Comparison of ENCODE assay signal across 8 mouse cellular contexts in genomic region chr12:113152272-113152661, GRCm38 (mm10). TPM values are rescaled to one million over a fixed set of nuclear protein-coding genes. Genes with fewer than 3 reads are reported as not detected.
DNase-seq lines count a peak whose midpoint lies in the region; ATAC-seq and TF ChIP-seq lines count a peak whose summit lies in the region.

No protein-coding gene starts in this region.

- H3K4me2 ChIP-seq in forebrain, embryonic 14.5 days (ENCODE audit: low read length), result peak overlapping the region; percentile 64
- H3K4me2 ChIP-seq in hindbrain, embryonic 14.5 days (replicated peaks), result peak overlapping the region; percentile 54
- peak overlapping the region; percentile 88 for H3K4me2 ChIP-seq in stomach, embryonic 15.5 days

- TF ChIP-seq POLR2A in lung, adult 2 months (IDR thresholded peaks at IDR 0.05; ENCODE audit: borderline replicate concordance, extremely low read depth, low read depth, low read length), result 0 out of 2 replicates have a peak, but pooled peaks have one; percentile 7

- peak overlapping the region; percentile 41; the same call in 1 of the 2 replicates for H3K9ac ChIP-seq in forebrain, embryonic 14.5 days (ENCODE audit: low read length)
- H3K9ac ChIP-seq in hindbrain, embryonic 14.5 days, result peak overlapping the region; percentile 37; the same call in 1 of the 2 replicates
- H3K9ac ChIP-seq in stomach, embryonic 15.5 days, result 0 out of 2 replicates have a peak overlapping the region, but pooled peaks have one; percentile 1

- H3K36me3 ChIP-seq in forebrain, embryonic 14.5 days (ENCODE audit: control insufficient read depth, insufficient read depth, low read length), result no peaks in the 10 kb centered on the region
- H3K36me3 ChIP-seq in hindbrain, embryonic 14.5 days (replicated peaks; ENCODE audit: control insufficient read depth, insufficient read depth), result no peaks in the 10 kb centered on the region
- H3K36me3 ChIP-seq in stomach, embryonic 15.5 days, result no peaks in the 10 kb centered on the region

- TF ChIP-seq CTCF in layer of hippocampus, adult 2 months (conservative IDR thresholded peaks at IDR 0.05), result no peak
- no peak for TF ChIP-seq CTCF in lung, adult 2 months (IDR thresholded peaks at IDR 0.05; ENCODE audit: insufficient read depth, low read length)

- H3K27me3 ChIP-seq in forebrain, embryonic 14.5 days (replicated peaks; ENCODE audit: control insufficient read depth, insufficient read depth, low read length), result no peaks in the 10 kb centered on the region; the same call in 1 of the 2 replicates
- H3K27me3 ChIP-seq in hindbrain, embryonic 14.5 days (ENCODE audit: control insufficient read depth, insufficient read depth, low read length), result 0 out of 2 replicates have a peak, but pooled peaks cover 23% of the 10 kb centered on the region
- peaks cover 11% of the 10 kb centered on the region; the same call in 1 of the 2 replicates for H3K27me3 ChIP-seq in stomach, embryonic 15.5 days (replicated peaks)

- no peaks in the 10 kb centered on the region for H3K9me3 ChIP-seq in forebrain, embryonic 14.5 days (replicated peaks; ENCODE audit: control insufficient read depth, low read length)
- no peaks in the 10 kb centered on the region for H3K9me3 ChIP-seq in hindbrain, embryonic 14.5 days (ENCODE audit: control insufficient read depth, low read length)
- no peaks in the 10 kb centered on the region for H3K9me3 ChIP-seq in stomach, embryonic 15.5 days

- no peak for ATAC-seq in forebrain, embryonic 14.5 days
- ATAC-seq in hindbrain, embryonic 14.5 days (ENCODE audit: low FRiP score), result no peak
- no peak for ATAC-seq in stomach, embryonic 15.5 days (ENCODE audit: insufficient read depth, low FRiP score, low read depth)
- ATAC-seq in inflammation-experienced regulatory T-cells, adult 6 months, result no peak
- ATAC-seq in megakaryocyte-erythroid progenitor cell, adult 5-6 weeks (replicated peaks; ENCODE audit: low FRiP score, low TSS enrichment, poor library complexity, severe bottlenecking), result no peak

- WGBS in forebrain, embryonic 14.5 days, result 29% methylated on average over 19 of the region's 19 CpGs
- WGBS in hindbrain, embryonic 14.5 days, result 33% methylated on average over 19 of the region's 19 CpGs
- 8% methylated on average over 19 of the region's 19 CpGs for WGBS in lung, adult 2 months
- 23% methylated on average over 19 of the region's 19 CpGs for WGBS in stomach, embryonic 15.5 days

- peaks cover 26% of the 10 kb centered on the region for H3K4me1 ChIP-seq in forebrain, embryonic 14.5 days (ENCODE audit: control insufficient read depth, insufficient read depth, low read length)
- H3K4me1 ChIP-seq in hindbrain, embryonic 14.5 days (replicated peaks; ENCODE audit: control insufficient read depth, insufficient read depth, low read length), result peaks cover 29% of the 10 kb centered on the region
- peaks cover 31% of the 10 kb centered on the region for H3K4me1 ChIP-seq in lung, adult 2 months (ENCODE audit: control insufficient read depth, insufficient read depth, low read length)
- H3K4me1 ChIP-seq in stomach, embryonic 15.5 days, result peaks cover 32% of the 10 kb centered on the region

- H3K4me3 ChIP-seq in layer of hippocampus, adult 2 months, result peak overlapping the region; percentile 50
- H3K4me3 ChIP-seq in forebrain, embryonic 14.5 days (ENCODE audit: low read depth, low read length), result peak overlapping the region; percentile 36
- H3K4me3 ChIP-seq in hindbrain, embryonic 14.5 days (replicated peaks; ENCODE audit: low read length), result peak overlapping the region; percentile 27
- peak overlapping the region; percentile 96 for H3K4me3 ChIP-seq in lung, adult 2 months (replicated peaks; ENCODE audit: extremely low read depth, low read depth, low read length)
- peak overlapping the region; percentile 45 for H3K4me3 ChIP-seq in stomach, embryonic 15.5 days (replicated peaks)

- DNase-seq in layer of hippocampus, adult 2 months (ENCODE audit: low spot score in 2 of 2), result no peak
- DNase-seq in layer of hippocampus, postnatal 10 days (ENCODE audit: low spot score in 2 of 2), result no peak
- DNase-seq in forebrain, embryonic 14.5 days (ENCODE audit: low spot score), result no peak
- no peak for DNase-seq in hindbrain, embryonic 14.5 days (ENCODE audit: low spot score)
- no peak for DNase-seq in lung, adult 2 months

- H3K27ac ChIP-seq in layer of hippocampus, adult 2 months, result no peak overlapping the region
- no peak overlapping the region for H3K27ac ChIP-seq in forebrain, embryonic 14.5 days (ENCODE audit: low read depth, low read length)
- H3K27ac ChIP-seq in hindbrain, embryonic 14.5 days, result no peak overlapping the region
- no peak overlapping the region for H3K27ac ChIP-seq in stomach, embryonic 15.5 days

RNA-seq across cellular contexts. Expression of gene Tedc1, which starts 4.0 kb away (rescaled TPM):
- total RNA-seq in layer of hippocampus, adult 2 months (2021), result 1 to 10 TPM; 1.3 to 1.4 TPM
- total RNA-seq in layer of hippocampus, postnatal 10 days (2021), result 1 to 10 TPM; 3.0 to 3.3 TPM
- 9.5 and 10.2 TPM in 2 replicates for polyA plus RNA-seq in forebrain, embryonic 14.5 days (2014; fragmentation: Nextera tagmentation; extraction: Ambion mirVana)
- 10.2 and 14.4 TPM in 2 replicates for polyA plus RNA-seq in hindbrain, embryonic 14.5 days (2014; fragmentation: Nextera tagmentation; extraction: Ambion mirVana)
- polyA plus RNA-seq in lung, adult 2 months (2012; rRNA removed), result 2.9 and 4.2 TPM in 2 replicates
- 26.0 and 32.1 TPM in 2 replicates for polyA plus RNA-seq in stomach, embryonic 15.5 days (2015; fragmentation: Nextera tagmentation; extraction: Ambion mirVana)
- polyA plus RNA-seq in inflammation-experienced regulatory T-cells, adult 6 months (2017; shearing (Covaris generic)), result 10 to 100 TPM in 1 of 3 experiments, 1 to 10 TPM in 1, under 1 TPM in 1; 0.90 to 12.3 (median 3.1) TPM
- total RNA-seq in megakaryocyte-erythroid progenitor cell, adult 5-6 weeks (2014; fragmentation: Nextera tagmentation), result 13.5 and 29.1 TPM in 2 replicates
- total RNA-seq in megakaryocyte-erythroid progenitor cell, adult 5-6 weeks (2017), result 10.7 and 15.7 TPM in 2 replicates

RNA-seq across cellular contexts. Expression of gene Crip1, which starts 6.2 kb away (rescaled TPM):
- 10 to 100 TPM; 11.9 to 12.9 TPM for total RNA-seq in layer of hippocampus, adult 2 months (2021)
- 10 to 100 TPM; 13.5 to 14.1 TPM for total RNA-seq in layer of hippocampus, postnatal 10 days (2021)
- 32.5 and 46.1 TPM in 2 replicates for polyA plus RNA-seq in forebrain, embryonic 14.5 days (2014; fragmentation: Nextera tagmentation; extraction: Ambion mirVana)
- polyA plus RNA-seq in hindbrain, embryonic 14.5 days (2014; fragmentation: Nextera tagmentation; extraction: Ambion mirVana), result 30.5 and 34.4 TPM in 2 replicates
- 746 and 1,492 TPM in 2 replicates for polyA plus RNA-seq in lung, adult 2 months (2012; rRNA removed)
- 312 and 313 TPM in 2 replicates for polyA plus RNA-seq in stomach, embryonic 15.5 days (2015; fragmentation: Nextera tagmentation; extraction: Ambion mirVana)
- 1,000 to 10,000 TPM in 1 of 3 experiments, 100 to 1,000 TPM in 2; 839 to 2,286 (median 900) TPM for polyA plus RNA-seq in inflammation-experienced regulatory T-cells, adult 6 months (2017; shearing (Covaris generic))
- total RNA-seq in megakaryocyte-erythroid progenitor cell, adult 5-6 weeks (2014; fragmentation: Nextera tagmentation), result 248 and 286 TPM in 2 replicates
- 191 and 258 TPM in 2 replicates for total RNA-seq in megakaryocyte-erythroid progenitor cell, adult 5-6 weeks (2017)

RNA-seq across cellular contexts. Expression of gene Crip2, which starts 12.2 kb away (rescaled TPM):
- 10 to 100 TPM; 90.3 to 99.5 TPM for total RNA-seq in layer of hippocampus, adult 2 months (2021)
- 100 to 1,000 TPM; 179 to 183 TPM for total RNA-seq in layer of hippocampus, postnatal 10 days (2021)
- polyA plus RNA-seq in forebrain, embryonic 14.5 days (2014; fragmentation: Nextera tagmentation; extraction: Ambion mirVana), result 354 and 404 TPM in 2 replicates
- 280 and 288 TPM in 2 replicates for polyA plus RNA-seq in hindbrain, embryonic 14.5 days (2014; fragmentation: Nextera tagmentation; extraction: Ambion mirVana)
- polyA plus RNA-seq in lung, adult 2 months (2012; rRNA removed), result 1,334 and 1,488 TPM in 2 replicates
- 125 and 130 TPM in 2 replicates for polyA plus RNA-seq in stomach, embryonic 15.5 days (2015; fragmentation: Nextera tagmentation; extraction: Ambion mirVana)
- 10 to 100 TPM in 1 of 3 experiments, 1 to 10 TPM in 2; 4.9 to 10.4 (median 6.0) TPM for polyA plus RNA-seq in inflammation-experienced regulatory T-cells, adult 6 months (2017; shearing (Covaris generic))
- total RNA-seq in megakaryocyte-erythroid progenitor cell, adult 5-6 weeks (2014; fragmentation: Nextera tagmentation), result 26.1 and 45.9 TPM in 2 replicates
- total RNA-seq in megakaryocyte-erythroid progenitor cell, adult 5-6 weeks (2017), result 11.6 and 18.2 TPM in 2 replicates

RNA-seq across cellular contexts. Expression of gene Tmem121, which starts 33.5 kb away (rescaled TPM):
- 10 to 100 TPM; 19.7 to 20.7 TPM for total RNA-seq in layer of hippocampus, adult 2 months (2021)
- total RNA-seq in layer of hippocampus, postnatal 10 days (2021), result 10 to 100 TPM; 30.5 to 33.9 TPM
- 28.9 and 31.5 TPM in 2 replicates for polyA plus RNA-seq in forebrain, embryonic 14.5 days (2014; fragmentation: Nextera tagmentation; extraction: Ambion mirVana)
- 28.0 and 33.4 TPM in 2 replicates for polyA plus RNA-seq in hindbrain, embryonic 14.5 days (2014; fragmentation: Nextera tagmentation; extraction: Ambion mirVana)
- polyA plus RNA-seq in lung, adult 2 months (2012; rRNA removed), result 0.52 and 0.60 TPM in 2 replicates
- polyA plus RNA-seq in stomach, embryonic 15.5 days (2015; fragmentation: Nextera tagmentation; extraction: Ambion mirVana), result 8.4 and 10.5 TPM in 2 replicates
- under 1 TPM in 1 of 3 experiments, not detected in 2; 0.23 TPM for polyA plus RNA-seq in inflammation-experienced regulatory T-cells, adult 6 months (2017; shearing (Covaris generic))
- 0.22 and 0.74 TPM in 2 replicates for total RNA-seq in megakaryocyte-erythroid progenitor cell, adult 5-6 weeks (2014; fragmentation: Nextera tagmentation)
- total RNA-seq in megakaryocyte-erythroid progenitor cell, adult 5-6 weeks (2017), result not detected in 2 replicates

RNA-seq across cellular contexts. Expression of gene Mta1, which starts 54.2 kb away (rescaled TPM):
- 10 to 100 TPM; 76.0 to 76.9 TPM for total RNA-seq in layer of hippocampus, adult 2 months (2021)
- 10 to 100 TPM; 87.3 to 89.5 TPM for total RNA-seq in layer of hippocampus, postnatal 10 days (2021)
- polyA plus RNA-seq in forebrain, embryonic 14.5 days (2014; fragmentation: Nextera tagmentation; extraction: Ambion mirVana), result 16.6 and 18.7 TPM in 2 replicates
- 17.8 and 19.3 TPM in 2 replicates for polyA plus RNA-seq in hindbrain, embryonic 14.5 days (2014; fragmentation: Nextera tagmentation; extraction: Ambion mirVana)
- 77.4 and 85.3 TPM in 2 replicates for polyA plus RNA-seq in lung, adult 2 months (2012; rRNA removed)
- 11.2 and 12.2 TPM in 2 replicates for polyA plus RNA-seq in stomach, embryonic 15.5 days (2015; fragmentation: Nextera tagmentation; extraction: Ambion mirVana)
- polyA plus RNA-seq in inflammation-experienced regulatory T-cells, adult 6 months (2017; shearing (Covaris generic)), result 10 to 100 TPM; 12.1 to 15.0 (median 13.8) TPM
- 131 and 142 TPM in 2 replicates for total RNA-seq in megakaryocyte-erythroid progenitor cell, adult 5-6 weeks (2014; fragmentation: Nextera tagmentation)
- 30.7 and 54.1 TPM in 2 replicates for total RNA-seq in megakaryocyte-erythroid progenitor cell, adult 5-6 weeks (2017)

Comparison
In these comparisons a context has a peak if more than half of its experiments do, and no peak if none do; other contexts are left out.
1. H3K4me3 ChIP-seq: peak in every context shown above with its lines; median percentile 96 in lung, adult 2 months; 50 in layer of hippocampus, adult 2 months; 45 in stomach, embryonic 15.5 days; 36 in forebrain, embryonic 14.5 days; 27 in hindbrain, embryonic 14.5 days.
2. RNA of gene Crip2, which starts 12.2 kb away (polyA plus RNA-seq): 1,334 to 1,488 TPM in lung, adult 2 months, 354 to 404 TPM in forebrain, embryonic 14.5 days, 280 to 288 TPM in hindbrain, embryonic 14.5 days and 125 to 130 TPM in stomach, embryonic 15.5 days; 4.9 to 10.4 TPM in inflammation-experienced regulatory T-cells, adult 6 months; every median in the first group is over 10 times any median in the second.
3. Peak in every context shown above with its lines, with median percentiles within 50 percentile points of each other: H3K4me2 ChIP-seq and H3K9ac ChIP-seq.